Mouse (Mus musculus) stomach, postnatal 0 days (tissue): ENCODE measurements around the gene Senp6. TPM values are rescaled to one million over a fixed set of nuclear protein-coding genes. Genes with fewer than 3 reads are reported as not detected.
"Not testable (repeated sequence)": the region's sequence is repeated elsewhere in the genome, so short reads cannot be mapped to it uniquely, and the experiment has no call there.

Source experiments
- ATAC-seq: fragments of 200-750 bp; cut with Nextera tagmentation; 2 replicates; pipeline ENCODE4 v1.8.0; 2017; ENCODE audit not compliant: low FRiP score, low TSS enrichment
- DNase-seq: peaks from one replicate; pipeline ENCODE4 v3.0.0-alpha.2; 2016; ENCODE audit warnings: low spot score
- H3K27ac ChIP-seq: fragments of 300-500 bp; sonication (generic); replicated peaks from 2 replicates; pipeline ENCODE4 v1.5.1; 2014; ENCODE audit warnings: mild to moderate bottlenecking, control low read depth
- H3K27me3 ChIP-seq: fragments of 300-500 bp; sonication (generic); 2 replicates; pipeline ENCODE4 v1.6.1; 2014; ENCODE audit warnings: low read length; ENCODE audit not compliant: control insufficient read depth, insufficient read depth
- H3K36me3 ChIP-seq: fragments of 300-500 bp; sonication (generic); 2 replicates; pipeline ENCODE4 v1.6.1; 2014; ENCODE audit warnings: low read length, mixed read lengths; ENCODE audit not compliant: control insufficient read depth, insufficient read depth
- H3K4me1 ChIP-seq: fragments of 300-500 bp; sonication (generic); replicated peaks from 2 replicates; pipeline ENCODE4 v1.6.1; 2014; ENCODE audit warnings: antibody characterized with exemption; ENCODE audit not compliant: control insufficient read depth, insufficient read depth
- H3K4me2 ChIP-seq: fragments of 300-500 bp; sonication (generic); replicated peaks from 2 replicates; pipeline ENCODE4 v1.6.1; 2014; ENCODE audit warnings: low read depth, mild to moderate bottlenecking, control low read depth, moderate library complexity
- H3K4me3 ChIP-seq: fragments of 300-500 bp; sonication (generic); 2 replicates; pipeline ENCODE4 v1.5.1; 2014; ENCODE audit warnings: low read depth, low read length, control low read depth
- H3K9ac ChIP-seq: fragments of 300-500 bp; sonication (generic); 2 replicates; pipeline ENCODE4 v1.6.1; 2014; ENCODE audit warnings: mild to moderate bottlenecking, low read length, control low read depth, mixed read lengths
- H3K9me3 ChIP-seq: fragments of 300-500 bp; sonication (generic); 2 replicates; pipeline ENCODE4 v1.6.1; 2016; ENCODE audit warnings: low read length; ENCODE audit not compliant: control insufficient read depth
- CTCF ChIP-seq: IDR thresholded peaks from 2 replicates; pipeline ENCODE4 v1.5.1; 2016; ENCODE audit warnings: antibody characterized with exemption, low read depth, mild to moderate bottlenecking, moderate library complexity
- EP300 ChIP-seq: optimal IDR thresholded peaks from 2 replicates; pipeline ENCODE3; 2016; ENCODE audit warnings: antibody characterized with exemption
- WGBS: fragments of 180-500 bp; shearing (Covaris S2); extraction: QIAGEN DNeasy Blood & Tissue Kit; methylation state at CpG from one replicate; pipeline ENCODE4 v1.1.7; 2014; 5-methylcytosine and 5-hydroxymethylcytosine counted together
- polyA plus RNA-seq: library from polyadenylated mRNA; unstranded; fragments of >200 nt; fragmentation: Nextera tagmentation; extraction: Ambion mirVana; gene quantifications from 2 replicates; pipeline ENCODE4 v1.2.1, GENCODE M21; 2015

The Senp6 gene
- polyA plus RNA-seq, 1 experiment from 2014 or later = 30.2 TPM

- no peaks in the 10 kb centered on the region for H3K9me3 ChIP-seq
- no peaks in the 10 kb centered on the region for H3K27me3 ChIP-seq
- H3K27ac ChIP-seq = 0 out of 2 replicates have a peak overlapping the region, but pooled peaks have one; percentile 24
- ATAC-seq (peak; percentile 53; the same call in 1 of the 2 replicates), DNase-seq (no peak)
- H3K4me3 ChIP-seq = no peak overlapping the region
- no peaks in the 10 kb centered on the region for H3K4me1 ChIP-seq
- TF ChIP-seq EP300 = no peak
- no peak for TF ChIP-seq CTCF
- 22% methylated on average over 2 of the region's 2 CpGs for WGBS
- H3K9ac ChIP-seq = no peak overlapping the region
- H3K4me2 ChIP-seq = no peak overlapping the region
- H3K36me3 ChIP-seq = no peaks in the 10 kb centered on the region
These were observed 19.0 kb downstream of the Senp6 start for GRCm38 (mm10) chr9:80085665-80086064.

- WGBS = 73% methylated on average over 5 of the region's 6 CpGs
- not testable (repeated sequence) for H3K9ac ChIP-seq, H3K27me3 ChIP-seq, H3K36me3 ChIP-seq, H3K4me2 ChIP-seq, ATAC-seq, DNase-seq, H3K27ac ChIP-seq, H3K9me3 ChIP-seq, H3K4me3 ChIP-seq, H3K4me1 ChIP-seq
These were observed 19.7 kb downstream of the Senp6 start for GRCm38 (mm10) chr9:80086272-80086966.

- WGBS = 26% methylated on average over 3 of the region's 3 CpGs
- no peak overlapping the region for H3K4me2 ChIP-seq
- no peak for DNase-seq
- H3K9me3 ChIP-seq = no peaks in the 10 kb centered on the region
- no peak overlapping the region for H3K9ac ChIP-seq
- no peak for TF ChIP-seq EP300
- TF ChIP-seq CTCF = no peak
- no peak overlapping the region for H3K27ac ChIP-seq
- H3K27me3 ChIP-seq = no peaks in the 10 kb centered on the region
- H3K4me1 ChIP-seq = no peaks in the 10 kb centered on the region
- 0 out of 2 replicates have a peak, but pooled peaks cover 2% of the 10 kb centered on the region for H3K36me3 ChIP-seq
- no peak overlapping the region for H3K4me3 ChIP-seq
- no peak for ATAC-seq
These were observed 22.7 kb downstream of the Senp6 start for GRCm38 (mm10) chr9:80089409-80089808.

- no peaks in the 10 kb centered on the region for H3K36me3 ChIP-seq
- H3K4me1 ChIP-seq = no peaks in the 10 kb centered on the region
- no peak for ATAC-seq
- no peaks in the 10 kb centered on the region for H3K9me3 ChIP-seq
- no peak overlapping the region for H3K4me2 ChIP-seq
- DNase-seq = no peak
- no peak overlapping the region for H3K9ac ChIP-seq
- H3K27me3 ChIP-seq = no peaks in the 10 kb centered on the region
- no peak overlapping the region for H3K27ac ChIP-seq
- 76% methylated on average over 3 of the region's 3 CpGs for WGBS
- TF ChIP-seq CTCF (no peak), EP300 (no peak)
- H3K4me3 ChIP-seq = no peak overlapping the region
These were observed 29.6 kb downstream of the Senp6 start for GRCm38 (mm10) chr9:80096325-80096724.

- TF ChIP-seq EP300 (no peak), CTCF (no peak)
- Histone ChIP-seq H3K9ac (no peak overlapping the region), H3K4me1 (no peaks in the 10 kb centered on the region), H3K27me3 (no peaks in the 10 kb centered on the region), H3K4me2 (no peak overlapping the region), H3K9me3 (no peaks in the 10 kb centered on the region), H3K27ac (no peak overlapping the region), H3K4me3 (no peak overlapping the region), H3K36me3 (peaks cover 9% of the 10 kb centered on the region; the same call in 1 of the 2 replicates)
- DNase-seq = no peak
- 79% methylated on average over 10 of the region's 10 CpGs for WGBS
- ATAC-seq = no peak
These were observed 79.4 kb downstream of the Senp6 start for GRCm38 (mm10) chr9:80145992-80146587.

- H3K36me3 ChIP-seq = no peaks in the 10 kb centered on the region; the same call in 1 of the 2 replicates
- DNase-seq (no peak), ATAC-seq (0 out of 2 replicates have a peak, but pooled peaks have one; percentile 58)
- H3K9ac ChIP-seq = no peak overlapping the region
- no peaks in the 10 kb centered on the region for H3K9me3 ChIP-seq
- no peaks in the 10 kb centered on the region for H3K27me3 ChIP-seq
- no peak overlapping the region for H3K27ac ChIP-seq
- no peak overlapping the region for H3K4me2 ChIP-seq
- WGBS = 70% methylated on average over 5 of the region's 5 CpGs
- no peak overlapping the region for H3K4me3 ChIP-seq
- H3K4me1 ChIP-seq = no peaks in the 10 kb centered on the region
- TF ChIP-seq EP300 (no peak), CTCF (no peak)
These were observed 82.9 kb downstream of the Senp6 start for GRCm38 (mm10) chr9:80149594-80149993.
